Mouse (Mus musculus): ENCODE measurements around the gene Arhgap9. TPM values are rescaled to one million over a fixed set of nuclear protein-coding genes. Genes with fewer than 3 reads are reported as not detected.

Arhgap9 gene
- total RNA-seq, 2 experiments from 2014 or later = 2.9 to 4.2 TPM

DNA sequence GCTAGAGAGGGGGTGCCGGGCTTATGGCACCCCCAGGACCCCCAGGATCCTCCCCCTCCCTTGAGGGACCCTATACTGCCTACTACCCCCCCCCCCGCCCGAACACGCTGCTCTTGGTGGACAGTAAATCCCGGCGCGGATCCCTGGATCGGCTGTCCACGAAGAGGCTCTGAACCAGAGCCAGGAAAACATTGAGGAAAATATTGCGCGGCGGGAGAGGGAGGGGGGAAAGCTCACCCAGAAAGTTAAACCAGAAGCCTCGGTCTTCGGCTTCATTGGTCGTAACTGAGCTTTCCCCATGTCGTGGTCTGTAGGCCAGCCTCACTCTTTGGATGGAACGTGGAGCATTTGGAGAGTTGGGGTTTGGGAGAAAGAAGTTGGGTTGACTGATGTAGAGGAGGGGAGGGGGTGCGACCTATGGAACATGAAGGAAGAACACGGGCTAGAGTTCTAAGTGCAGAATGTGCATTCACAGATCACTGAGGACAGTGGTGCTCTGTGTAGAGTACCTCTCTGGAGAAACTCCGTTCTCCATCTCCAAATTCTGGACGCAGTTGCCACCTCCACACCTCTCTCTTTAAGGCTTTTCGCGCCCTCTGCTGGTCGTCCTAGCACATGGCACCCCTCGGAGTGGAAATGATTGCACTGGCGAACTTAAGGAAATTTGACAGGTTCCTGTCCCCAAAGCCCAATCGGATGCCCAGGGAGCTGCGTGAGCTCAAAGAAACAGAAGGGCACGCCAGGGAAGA is 20.3 kb downstream of the Arhgap9 start, which contains the start of gene Gli1:
Gli1 (minus strand) TSS at position 84 of the 749 bp plus-strand sequence.
- DNase-seq (ENCODE audit: low spot score in 2 of 2) = peak; percentile 50 to 75

DNA sequence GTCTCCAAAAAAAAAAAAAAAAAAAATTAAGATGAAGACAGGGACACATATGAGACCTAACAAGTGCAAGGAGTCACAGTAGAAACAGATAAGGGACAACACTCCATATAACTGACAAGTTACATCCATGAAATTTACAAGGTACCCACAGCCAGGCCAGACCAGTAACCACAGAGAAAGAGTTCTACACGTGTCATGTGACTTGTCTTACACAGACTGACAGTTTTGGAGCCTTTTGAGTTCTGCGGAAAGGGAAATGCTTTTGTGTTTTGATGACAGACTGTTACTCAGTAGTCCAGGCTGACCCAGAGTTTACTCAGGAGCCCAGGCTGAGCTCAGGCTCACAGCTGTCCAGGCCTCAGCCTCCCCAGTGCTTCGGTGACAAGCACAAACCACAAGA is 21.3 kb downstream of the Arhgap9 start:
- DNase-seq (ENCODE audit: low spot score in 2 of 2) = no peak

DNA sequence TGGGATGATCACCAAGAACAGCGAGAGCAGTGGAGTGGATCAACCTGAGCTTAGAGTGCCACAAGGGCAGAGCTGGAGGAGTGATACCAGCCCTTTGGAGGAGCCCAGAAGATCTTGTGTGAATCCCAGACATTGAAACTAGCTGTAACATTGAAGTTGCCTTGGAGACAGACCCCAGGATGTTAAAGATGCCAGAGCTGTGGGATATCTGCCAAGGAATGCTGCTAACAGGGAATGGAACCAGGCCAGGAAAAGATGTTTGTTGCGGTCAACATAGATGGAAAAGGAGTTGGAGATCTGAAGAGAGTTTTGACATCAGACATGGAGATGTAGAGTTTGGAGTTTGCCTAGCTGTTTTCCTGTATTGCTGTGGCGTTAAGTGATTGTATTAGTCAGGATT is 24.4 kb downstream of the Arhgap9 start:
- DNase-seq (ENCODE audit: low spot score in 2 of 2) = no peak

DNA sequence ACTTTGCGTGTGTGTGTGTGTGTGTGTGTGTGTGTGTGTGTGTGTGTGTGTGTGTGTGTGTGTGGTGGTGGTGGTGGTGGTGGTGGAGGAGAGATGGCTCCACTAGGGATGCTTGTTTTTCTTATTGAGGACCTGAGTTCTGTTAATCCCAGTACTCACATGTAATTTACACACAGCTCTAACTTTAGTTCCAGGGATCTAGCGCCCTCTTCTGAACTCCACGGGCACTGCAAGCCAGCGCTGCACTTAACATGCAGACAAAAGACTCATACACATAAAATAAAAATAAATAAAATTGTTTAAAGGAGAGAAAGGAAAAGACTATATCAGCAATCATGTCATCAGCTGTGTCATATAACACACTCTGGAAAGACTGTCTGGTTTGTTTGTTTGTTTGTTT is 27.2 kb downstream of the Arhgap9 start:
- DNase-seq (ENCODE audit: low spot score in 2 of 2) = no peak

DNA sequence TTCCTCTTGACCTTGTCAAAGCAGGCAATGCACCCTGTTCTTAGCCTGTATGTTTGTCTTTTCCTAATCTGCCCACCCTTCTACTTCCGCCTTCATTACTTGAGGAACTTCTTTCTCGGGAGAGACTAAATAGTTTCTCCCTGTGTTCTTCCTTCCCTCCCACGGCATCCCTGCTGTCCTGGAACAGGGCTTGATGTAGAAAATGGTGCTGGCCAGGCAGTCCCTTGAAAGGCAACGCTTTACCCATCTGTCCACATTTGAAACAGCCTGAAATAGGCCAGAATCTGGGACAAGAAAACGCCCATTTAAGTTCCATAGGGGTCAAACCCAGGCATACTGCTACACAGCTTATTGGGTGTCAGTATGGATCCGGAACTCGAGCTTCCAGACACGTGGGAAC is 28.0 kb downstream of the Arhgap9 start:
- no peak for DNase-seq (ENCODE audit: low spot score in 2 of 2)

DNA sequence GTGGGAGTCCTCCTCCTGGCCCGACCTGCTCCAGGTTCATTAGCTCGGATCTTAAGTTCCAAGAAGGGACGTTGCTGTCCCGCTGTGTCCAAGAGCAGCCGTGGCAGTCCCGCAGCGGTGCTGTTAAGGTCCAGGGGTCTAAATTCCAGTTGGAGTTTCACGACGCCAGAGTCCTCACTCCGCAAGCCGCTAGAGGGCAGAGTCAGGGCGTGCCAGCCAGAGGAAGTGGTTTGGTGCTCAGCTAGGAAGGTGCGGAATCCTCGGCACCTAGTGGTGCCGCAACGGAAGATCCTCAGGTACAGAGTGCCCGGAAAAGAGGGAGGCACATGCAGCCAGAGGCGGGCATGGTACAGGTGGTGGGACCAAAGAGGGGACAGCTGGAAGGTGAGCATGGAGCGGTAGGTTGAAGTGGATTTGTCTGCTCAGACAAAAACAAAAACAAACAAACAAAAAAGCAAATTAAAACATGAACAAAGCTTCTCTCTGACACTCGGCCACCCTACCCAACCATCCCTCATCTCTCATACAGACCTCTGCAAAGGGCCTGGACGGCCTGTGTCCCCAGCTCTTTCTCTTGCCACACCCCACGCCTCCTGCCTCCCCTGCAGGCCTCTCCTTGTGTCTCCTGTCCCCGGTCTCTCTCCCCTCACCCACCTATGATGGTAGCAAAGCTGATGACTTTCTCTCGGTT is 29.0 kb downstream of the Arhgap9 start:
- no peak for DNase-seq (ENCODE audit: low spot score in 2 of 2)

DNA sequence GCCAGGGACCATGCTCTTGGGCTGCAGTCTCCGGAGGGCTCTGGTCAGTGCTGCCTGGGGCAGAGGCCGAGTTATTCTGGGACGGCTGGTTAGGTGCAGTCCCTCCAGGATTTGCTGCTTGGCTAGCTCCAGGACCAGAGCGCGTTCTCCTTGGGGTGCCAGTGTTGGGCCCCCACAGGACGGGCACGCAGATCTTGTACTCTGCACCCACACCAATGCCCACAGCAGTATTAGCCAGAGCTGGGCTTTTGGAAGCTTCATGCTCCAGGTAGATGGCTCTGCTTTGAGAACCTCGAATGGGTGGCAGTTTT is 29.5 kb downstream of the Arhgap9 start:
- no peak for DNase-seq (ENCODE audit: low spot score in 2 of 2)

DNA sequence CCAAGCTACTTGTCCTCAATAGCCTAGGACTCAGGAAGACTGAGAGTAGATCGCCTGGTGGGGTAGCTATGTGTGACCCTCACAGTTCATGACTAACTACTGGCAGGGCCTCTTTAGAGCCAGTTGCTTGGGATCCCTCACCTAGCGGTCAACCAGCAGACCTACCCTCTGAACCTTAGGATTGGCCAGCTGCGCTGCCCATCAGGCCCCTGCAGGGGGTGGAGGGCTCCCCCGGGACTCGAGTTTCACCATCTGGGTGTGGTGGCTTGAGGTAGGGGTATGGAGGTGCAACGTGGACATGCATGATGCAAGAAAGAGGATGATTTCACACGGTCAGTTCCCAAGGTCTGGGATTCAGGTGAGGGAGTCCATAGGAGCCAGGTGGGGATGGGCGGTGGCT is 30.0 kb downstream of the Arhgap9 start:
- DNase-seq (ENCODE audit: low spot score in 2 of 2) = no peak

DNA sequence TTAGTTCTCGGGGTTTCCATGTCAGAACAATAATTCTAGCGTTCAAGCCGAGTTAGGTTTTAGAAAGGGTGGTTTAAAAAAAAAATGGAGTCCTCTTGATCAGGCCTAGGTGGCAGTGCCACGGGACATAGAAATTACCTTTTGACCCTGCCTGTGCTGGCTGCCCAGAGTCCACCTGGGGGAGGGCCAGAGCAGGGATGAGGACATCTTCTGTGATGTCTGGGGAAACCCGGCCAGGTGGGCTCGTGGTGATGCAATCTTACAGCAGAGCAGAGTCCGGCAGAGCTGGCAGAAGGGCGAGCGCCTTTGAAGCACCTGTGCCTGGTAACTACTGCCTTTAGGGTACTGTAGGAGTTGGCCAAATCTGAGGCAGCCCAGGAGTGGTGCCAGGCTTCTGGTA is 30.4 kb downstream of the Arhgap9 start:
- DNase-seq (ENCODE audit: low spot score in 2 of 2) = no peak

DNA sequence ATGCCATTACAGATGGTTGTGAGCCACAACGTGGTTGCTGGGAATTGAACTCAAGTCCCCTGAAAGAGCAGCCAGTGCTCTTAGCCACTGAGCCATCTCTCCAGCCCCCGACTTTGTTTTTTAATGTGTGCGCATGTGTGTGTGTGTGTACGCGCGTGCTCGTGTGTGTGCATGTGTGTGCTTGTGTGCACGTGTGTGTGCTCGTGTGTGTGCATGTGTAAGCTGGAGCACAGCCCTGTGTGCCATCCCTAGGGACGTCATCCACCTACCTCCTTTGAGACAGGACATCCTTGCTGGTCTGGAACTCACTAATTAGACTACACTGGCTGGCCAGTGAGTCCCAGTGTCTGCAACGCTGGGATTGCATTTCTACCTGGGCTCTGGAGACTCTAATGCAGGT is 31.0 kb downstream of the Arhgap9 start:
- no peak for DNase-seq (ENCODE audit: low spot score in 2 of 2)

DNA sequence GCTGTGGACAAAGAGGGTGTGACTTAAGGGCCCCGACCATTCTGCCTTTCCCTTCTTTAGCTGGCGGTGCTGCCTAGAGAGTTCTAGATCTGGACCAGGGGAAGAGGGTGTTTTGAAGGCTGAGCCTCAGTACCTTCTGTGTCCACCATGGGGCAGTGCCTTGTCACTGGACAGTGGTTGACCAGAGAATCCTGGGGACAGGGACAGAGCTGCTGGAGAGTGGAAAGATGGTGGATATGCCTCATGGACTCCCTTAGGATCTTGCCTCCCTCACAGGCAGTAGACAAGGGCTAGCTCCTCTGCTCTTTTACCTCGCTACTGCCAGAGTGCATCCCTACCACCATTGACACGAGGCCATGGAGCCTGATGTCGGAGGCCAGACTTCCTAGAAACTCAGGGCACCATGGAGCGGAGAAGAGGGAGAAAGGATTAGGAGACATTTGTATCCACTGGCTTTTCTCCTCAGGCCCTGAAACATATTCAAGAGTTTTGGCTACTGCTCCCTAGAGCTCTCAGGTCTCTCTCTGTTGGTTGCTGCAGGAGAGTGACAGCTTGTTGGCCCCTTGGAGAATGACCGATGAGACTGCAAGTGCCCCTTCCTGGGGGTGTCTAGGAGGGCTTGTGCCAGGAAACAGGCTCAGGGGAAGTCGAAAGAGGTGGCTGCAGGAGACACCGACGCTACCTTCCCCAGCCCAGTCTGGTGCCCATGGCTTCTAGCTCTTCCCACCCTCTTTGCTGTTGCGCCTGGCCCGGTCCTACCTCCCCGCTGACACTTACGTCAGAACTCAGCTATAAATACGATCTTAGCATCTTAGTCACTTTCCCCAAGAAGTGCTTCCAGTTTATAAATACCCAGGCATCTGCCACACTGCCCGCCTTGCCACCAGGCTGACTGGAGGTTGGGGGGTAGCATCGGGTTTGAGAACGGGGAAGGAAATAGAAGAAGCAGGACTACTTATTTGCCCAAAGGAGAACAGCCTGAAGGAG is 32.4 kb downstream of the Arhgap9 start, which contains the start of gene Inhbe:
Inhbe (minus strand) TSS at position 503 of the 987 bp plus-strand sequence.
- DNase-seq (ENCODE audit: low spot score in 2 of 2) = no peak

DNA sequence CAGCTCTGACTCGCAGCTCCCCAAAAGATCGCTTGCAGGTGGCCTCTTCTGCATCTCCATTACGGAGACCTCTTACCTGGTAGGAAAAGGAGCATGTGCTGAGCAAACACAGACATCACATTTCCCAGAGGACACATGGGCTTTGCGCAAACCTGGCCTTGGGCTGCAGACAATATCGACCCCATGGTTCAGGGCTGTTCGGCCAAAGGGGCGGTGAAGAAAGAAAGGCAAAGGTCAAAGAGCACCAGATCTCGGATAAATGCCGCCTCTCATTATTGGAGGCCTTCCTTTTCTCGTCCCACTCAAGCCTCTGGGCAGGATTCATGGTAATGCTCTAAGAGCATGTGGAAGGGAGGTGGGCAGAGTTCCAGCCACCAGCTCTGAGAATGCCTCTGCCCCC is 33.6 kb downstream of the Arhgap9 start:
- DNase-seq (ENCODE audit: low spot score in 2 of 2) = no peak

DNA sequence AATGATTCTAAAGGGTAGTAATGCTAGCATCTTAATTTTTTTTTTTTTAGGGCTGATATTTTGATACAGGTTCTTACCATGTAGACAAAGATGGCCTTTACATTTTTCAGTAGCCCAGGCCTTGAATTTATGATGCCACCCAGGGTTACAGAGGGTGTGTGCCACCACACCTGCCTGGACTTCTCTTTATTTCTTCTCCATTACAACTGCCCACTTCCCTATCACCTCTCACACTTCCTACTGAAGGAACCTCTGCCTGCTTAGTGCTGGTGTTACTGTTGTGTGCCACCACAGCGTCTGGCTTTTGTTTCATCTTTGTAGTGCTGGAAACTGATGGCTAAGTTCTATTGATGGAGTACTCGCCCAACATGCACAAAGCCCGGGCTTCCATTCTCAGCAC is 39.0 kb downstream of the Arhgap9 start:
- DNase-seq (ENCODE audit: low spot score in 2 of 2) = no peak

DNA sequence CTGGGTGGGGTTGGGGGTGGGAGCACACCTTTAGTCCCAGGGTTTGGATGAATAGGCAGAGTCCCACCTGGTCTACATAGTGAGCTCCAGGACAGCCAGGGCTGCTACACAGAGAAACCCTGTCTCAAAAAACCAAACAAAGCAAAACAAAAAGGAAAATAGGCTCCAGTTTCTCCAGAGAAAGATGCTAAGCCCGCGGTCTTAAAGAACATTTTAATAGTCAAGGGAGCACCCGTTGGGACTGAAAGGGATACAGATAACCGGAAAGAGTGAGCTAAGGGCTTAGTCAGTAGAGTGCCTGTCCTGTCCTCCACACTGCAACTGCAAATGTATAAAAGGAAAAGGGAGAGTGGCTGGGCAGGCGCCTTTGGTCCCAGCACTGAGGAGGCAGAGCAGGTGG is 45.4 kb downstream of the Arhgap9 start:
- DNase-seq (ENCODE audit: low spot score in 2 of 2) = no peak

DNA sequence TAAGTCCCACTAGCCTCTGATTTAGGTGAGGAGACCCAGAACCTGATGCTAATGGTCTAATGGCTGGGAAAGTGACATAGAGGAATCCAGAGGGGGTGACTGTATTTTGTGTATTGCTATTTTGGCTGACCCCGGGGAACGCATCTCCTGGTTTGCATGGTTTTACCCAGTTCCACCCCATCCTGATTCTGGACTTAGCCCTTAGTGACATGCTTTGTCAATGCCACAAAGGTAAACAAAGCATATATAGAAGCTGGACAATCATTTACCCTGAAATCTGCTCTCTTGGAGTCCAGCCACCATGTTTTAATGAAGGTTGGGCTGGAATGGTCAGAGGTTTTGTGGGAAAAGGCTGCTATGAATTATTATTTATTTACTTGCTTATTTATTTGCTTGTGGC is 46.5 kb downstream of the Arhgap9 start:
- no peak for DNase-seq (ENCODE audit: low spot score in 2 of 2)

DNA sequence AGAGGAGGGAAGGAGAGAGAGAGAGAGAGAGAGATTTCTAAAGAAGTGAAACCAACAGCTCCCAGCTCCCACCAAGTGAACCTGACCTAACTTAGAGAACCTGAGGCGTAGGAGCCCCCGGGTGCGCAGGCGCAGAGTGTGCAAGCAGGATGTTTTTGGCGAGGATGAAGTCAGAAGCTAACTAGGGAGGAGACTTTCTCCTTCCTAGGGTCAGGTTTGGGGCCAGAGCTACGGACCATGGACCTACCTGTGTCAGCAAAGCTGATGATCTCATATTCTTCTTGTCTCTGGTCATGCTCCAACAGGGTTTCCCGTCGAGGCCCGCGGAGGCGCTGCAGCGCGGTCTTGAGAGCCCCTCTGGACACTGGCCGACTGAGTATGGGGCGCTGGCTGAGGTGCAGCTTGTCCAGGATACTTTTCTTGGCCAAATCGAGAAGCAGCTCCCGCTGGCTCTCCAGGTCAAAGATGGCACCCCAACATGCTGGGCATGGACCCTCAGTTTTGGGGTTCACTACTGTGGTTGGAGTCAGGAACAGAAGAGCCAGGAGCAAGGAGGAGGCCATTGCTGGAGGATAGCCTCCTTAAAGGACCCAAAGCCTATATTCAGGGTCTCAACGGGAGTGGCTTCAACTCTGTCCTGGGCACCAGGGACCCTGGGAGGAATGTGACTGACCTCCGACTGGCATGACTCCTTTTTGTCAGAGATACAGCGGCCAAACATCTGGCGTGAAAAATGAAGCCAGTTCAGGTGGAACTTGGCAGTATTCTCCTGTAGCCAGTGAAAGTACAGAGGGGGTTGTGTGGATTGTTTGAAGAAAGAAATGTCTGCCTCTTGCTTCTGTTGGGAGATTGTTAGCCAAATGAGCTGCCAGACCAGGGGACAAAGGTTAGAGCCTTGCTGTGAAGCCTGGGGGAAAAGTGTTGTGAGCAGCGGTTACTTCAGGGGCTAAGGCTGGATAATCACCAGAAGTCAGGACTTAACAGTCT is 48.4 kb downstream of the Arhgap9 start, which contains the start of gene Inhbc:
Inhbc (minus strand) TSS at position 598 of the 987 bp plus-strand sequence.
- DNase-seq (ENCODE audit: low spot score in 2 of 2) = no peak

DNA sequence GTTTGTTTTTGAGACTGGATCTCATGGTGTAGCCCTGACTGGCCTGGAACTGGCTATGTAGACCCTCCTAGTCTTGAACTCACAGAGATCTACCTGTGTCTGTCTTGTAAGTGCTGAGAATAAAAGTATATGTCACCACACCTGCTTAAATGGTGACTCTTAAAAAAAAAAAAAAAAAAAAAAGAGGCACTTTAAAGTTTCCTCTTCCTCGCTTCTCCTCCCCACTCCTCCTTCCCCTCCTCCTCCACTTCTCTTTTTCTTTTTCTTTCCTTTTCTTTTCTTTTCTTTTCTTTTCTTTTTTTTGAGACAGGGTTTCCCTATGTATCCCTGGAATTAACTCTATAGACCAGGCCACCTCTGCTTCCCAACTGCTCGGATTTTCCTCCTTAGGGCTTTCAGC is 49.3 kb downstream of the Arhgap9 start:
- no peak for DNase-seq (ENCODE audit: low spot score in 2 of 2)

DNA sequence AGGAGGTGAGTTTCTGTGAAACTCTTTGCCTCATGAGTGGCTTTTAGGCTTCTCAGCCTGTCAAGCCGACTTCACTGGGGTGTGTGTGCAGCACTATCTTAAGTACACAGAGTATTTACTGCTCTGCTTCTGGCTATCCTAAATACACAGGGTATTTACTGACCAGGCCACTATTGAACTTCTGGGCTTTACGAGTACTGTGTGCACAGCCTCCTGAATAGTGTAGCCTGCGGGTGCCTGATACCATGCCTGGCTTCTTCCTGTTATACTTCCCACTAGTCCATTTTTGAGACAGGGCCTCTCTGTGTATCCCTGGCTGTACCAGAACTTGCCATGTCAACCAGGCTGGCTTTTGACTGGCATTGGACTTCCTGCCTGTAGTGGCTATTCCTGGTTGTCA is 55.9 kb downstream of the Arhgap9 start:
- no peak for DNase-seq (ENCODE audit: low spot score in 2 of 2)
